Mouse (Mus musculus) left cerebral cortex, postnatal 4 days (tissue): ENCODE measurements at regions not wholly inside any gene's neighbourhood (a gene's known extent, or its start where the extent isn't known, plus 50 kb on each side); places are given as distances from the start of the nearest gene placed in this dataset.
A peak's percentile ranks its signal among the peaks of the same experiment; 100 is the strongest.

ENCODE experiments used
- DNase-seq: peaks from one replicate; pipeline ENCODE4 v3.0.0-alpha.2; 2022
- intact Hi-C: fragments of 180-260 bp; cut with DNase I; formaldehyde crosslinking; loops from one replicate; pipeline ENCODE4 v1.15.1; 2025

DNA sequence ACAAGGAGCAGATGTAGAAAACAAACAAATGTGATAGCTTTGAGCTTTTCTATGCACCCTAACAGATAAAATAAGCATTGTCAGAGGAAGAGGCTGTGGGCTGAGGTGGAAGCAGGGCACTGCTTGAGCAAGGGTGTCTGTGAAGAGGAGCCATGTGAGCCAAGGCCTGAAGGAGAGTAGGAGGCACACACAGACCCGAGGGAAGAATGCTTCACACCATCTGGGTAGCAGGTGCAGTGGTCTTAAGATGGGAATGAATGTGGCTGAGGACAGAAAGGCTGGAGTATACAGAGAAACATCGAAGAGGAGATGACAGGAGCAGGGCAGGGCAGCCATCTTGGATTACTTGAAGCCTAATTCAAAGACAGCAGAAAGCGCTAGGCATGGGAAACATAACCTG, 123.5 kb downstream of the Zbtb18 start:
- no peak for DNase-seq
- intact Hi-C loops: no loop called here

DNA sequence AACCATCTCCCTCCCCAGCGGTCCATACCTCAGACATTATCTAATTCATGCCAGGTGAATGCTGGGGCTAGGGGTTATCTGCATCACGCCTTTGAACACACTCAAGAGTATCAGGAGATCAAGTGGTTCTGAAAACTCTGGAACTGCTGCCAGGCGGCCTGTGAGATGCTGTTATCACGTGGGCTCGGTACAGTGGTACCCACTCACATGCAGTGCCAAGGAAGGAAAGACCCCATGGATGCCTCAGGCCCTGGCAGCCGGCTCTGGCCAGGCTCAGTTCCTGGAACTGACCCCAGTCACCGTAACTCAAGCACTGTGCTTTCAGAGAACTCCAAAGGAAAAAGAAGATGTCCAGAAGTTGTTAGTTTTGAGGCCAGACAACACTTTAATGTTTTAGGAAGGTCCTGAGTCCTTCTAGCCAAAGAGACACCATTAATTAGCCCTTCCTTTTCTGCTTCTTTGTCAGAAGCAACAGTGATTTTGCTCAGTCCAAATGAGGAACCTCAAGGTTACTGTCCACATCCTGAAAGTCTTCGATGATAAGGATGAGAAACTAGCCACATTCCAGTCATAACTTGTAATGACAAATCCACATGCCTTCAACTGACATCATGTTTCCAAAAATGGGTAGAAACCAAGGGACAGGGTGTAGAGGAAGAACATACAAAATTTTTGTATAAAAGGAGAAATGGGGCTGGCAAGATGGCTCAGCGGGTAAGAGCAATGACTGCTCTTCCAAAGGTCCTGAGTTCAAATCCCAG, 126.1 kb downstream of the Zbtb18 start:
- peak; percentile 31 for DNase-seq
- intact Hi-C loops: no loop called here

DNA sequence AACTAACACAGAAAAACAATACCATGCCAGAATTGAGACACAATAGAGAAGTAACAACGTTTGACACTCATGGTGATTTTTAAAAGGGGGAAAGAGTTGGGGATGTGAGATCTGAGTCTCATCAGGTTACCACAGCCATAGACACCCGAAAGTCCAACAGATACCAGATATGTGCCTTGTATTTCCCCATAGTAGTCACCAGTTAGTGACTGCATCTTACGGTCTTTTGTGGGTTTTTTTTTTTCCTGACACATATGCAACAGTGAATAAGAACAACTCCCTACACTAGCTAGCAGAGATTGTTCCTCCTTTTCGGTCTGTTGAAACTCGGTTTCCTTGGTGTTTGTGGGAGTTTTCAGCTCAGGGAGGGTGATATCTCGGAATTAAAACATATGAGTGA, 127.4 kb downstream of the Zbtb18 start:
- intact Hi-C loops: no loop called here
- no peak for DNase-seq

GRCm38 (mm10) chr1:177573017-177573725, 131.0 kb downstream of the Zbtb18 start:
- intact Hi-C loops: loop anchor here (10.0 kb wide), 1 partner anchor 118 kb away; no protein-coding TSS in a partner anchor
- peak; percentile 93 for DNase-seq

DNA sequence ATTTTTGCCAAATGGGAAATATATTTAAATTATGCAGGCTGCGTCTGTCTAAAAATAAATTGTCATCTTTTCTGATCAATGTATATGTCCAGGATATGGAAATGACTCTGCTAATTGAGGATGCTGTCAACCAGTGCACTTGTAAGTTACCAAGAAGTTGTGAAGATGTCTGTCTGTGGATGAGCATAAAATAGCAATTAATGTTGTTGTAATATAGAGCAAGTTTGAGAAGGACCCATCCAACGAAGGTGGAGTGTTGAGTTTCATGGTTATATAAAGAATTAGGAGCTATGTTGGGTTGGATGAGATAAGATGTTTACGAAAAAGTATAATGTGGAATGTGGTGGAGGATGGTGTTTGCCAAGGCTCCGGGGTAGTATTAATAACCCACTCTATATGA, 131.6 kb downstream of the Zbtb18 start:
- no peak for DNase-seq
- intact Hi-C loops: loop anchor here (10.0 kb wide), 1 partner anchor 119 kb away; no protein-coding TSS in a partner anchor

DNA sequence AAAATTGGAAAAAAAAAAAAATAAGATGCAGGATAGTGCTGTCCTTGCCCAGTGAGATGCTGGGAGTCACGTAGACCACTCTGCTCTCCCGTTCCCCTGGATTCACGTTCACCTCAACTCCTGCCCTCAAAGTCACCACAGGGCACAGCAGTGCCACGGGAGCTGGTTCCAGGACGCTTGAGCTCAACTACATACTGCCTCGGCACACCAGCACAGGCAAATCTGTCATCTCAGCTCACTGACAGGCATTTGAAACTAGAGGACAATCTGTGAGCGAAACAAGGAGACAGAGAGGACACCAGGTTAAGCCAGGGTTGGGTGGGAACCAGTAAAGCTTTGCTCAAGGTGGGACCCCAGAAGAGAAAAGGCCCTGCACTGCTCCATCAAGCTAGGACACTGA, 132.2 kb downstream of the Zbtb18 start:
- intact Hi-C loops: loop anchor here (10.0 kb wide), 1 partner anchor 120 kb away; no protein-coding TSS in a partner anchor
- no peak for DNase-seq

GRCm38 (mm10) chr1:177584302-177584886, 142.2 kb downstream of the Zbtb18 start:
- intact Hi-C loops: no loop called here
- DNase-seq: no peak

DNA sequence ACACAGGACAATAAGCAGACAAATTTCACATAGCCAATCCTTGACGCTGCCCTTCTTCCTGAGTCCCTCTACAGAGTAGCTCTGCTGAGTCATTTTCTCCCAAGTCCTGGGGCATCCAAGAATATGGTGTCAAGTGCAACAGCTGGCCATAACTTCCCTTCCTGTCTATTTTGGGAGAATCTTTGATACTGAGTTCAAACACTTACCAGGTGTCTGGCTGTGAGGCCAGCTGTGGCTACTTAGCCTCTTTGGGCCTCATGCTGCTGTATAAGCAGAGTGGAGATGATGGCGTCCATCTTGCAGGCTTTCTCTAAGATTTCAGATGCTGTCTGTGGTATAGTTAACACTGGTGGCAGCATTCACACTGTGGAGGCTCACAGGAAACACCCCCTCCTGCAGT, 143.2 kb downstream of the Zbtb18 start:
- intact Hi-C loops: no loop called here
- DNase-seq: no peak

DNA sequence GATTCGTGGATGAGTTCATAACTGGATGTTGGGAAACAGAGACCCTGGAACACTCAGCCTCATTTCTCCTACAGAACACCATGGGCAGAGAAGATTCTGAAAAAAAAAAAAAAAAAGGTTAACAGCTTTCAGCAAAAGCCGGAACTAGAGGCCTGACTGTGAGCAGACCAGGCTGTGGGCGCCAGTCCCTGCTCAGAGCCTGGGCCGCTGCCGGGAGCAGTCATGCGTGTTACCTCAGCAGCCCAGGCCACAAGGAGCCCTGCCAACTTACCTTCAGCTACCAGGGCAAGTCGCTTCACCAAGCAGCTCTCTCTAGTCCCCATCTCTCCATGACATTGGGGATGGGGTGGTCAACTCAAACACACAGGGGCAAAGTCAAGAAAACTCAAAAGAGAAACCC, 140.6 kb upstream of the 1700016C15Rik start:
- peak; percentile 55 for DNase-seq
- intact Hi-C loops: no loop called here

DNA sequence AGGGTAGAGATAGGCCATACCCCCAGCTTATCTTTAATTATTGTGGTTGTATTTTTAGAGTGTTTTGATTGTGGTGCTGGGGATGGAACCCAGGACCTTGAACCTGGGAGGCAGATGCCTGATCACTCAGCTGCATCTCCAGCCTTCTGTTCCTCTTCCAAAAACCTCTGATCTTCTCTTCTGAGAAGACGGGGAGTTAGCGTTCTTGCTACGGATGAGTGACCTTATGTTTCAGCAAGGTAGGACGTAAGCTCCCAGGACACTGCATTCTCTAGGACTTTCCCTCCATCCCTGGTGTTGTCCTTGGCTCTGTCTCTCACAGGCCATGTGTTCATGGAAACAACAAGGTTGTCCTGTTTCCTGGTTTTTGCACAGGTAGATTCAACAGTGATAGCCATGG, 140.0 kb upstream of the 1700016C15Rik start:
- no peak for DNase-seq
- intact Hi-C loops: no loop called here

DNA sequence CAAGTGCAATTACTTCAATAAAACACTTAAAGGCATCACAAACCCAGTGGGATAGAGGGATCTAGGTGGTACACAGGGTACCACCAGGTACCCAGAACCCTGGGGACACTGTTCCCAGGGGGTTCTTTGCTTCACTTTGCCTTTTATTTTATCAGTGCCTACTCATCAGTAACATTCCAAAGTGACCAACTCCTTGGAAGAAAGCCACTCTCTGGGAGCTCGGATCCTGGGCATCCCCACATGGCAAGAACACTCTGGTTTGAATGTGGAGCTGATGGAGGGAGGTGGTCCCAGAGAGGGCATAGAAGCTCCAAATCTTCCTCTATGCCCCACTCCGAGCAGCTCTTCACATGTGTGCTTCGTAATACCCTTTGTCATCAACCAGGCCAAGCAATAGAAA, 137.9 kb upstream of the 1700016C15Rik start:
- DNase-seq: no peak
- intact Hi-C loops: no loop called here

- intact Hi-C loops: no loop called here
- DNase-seq: peak; percentile 39
These were observed 137.3 kb upstream of the 1700016C15Rik start for GRCm38 (mm10) chr1:177592337-177592736.

- intact Hi-C loops: no loop called here
- peak; percentile 68 for DNase-seq
These were observed 135.3 kb upstream of the 1700016C15Rik start for GRCm38 (mm10) chr1:177594341-177594740.

GRCm38 (mm10) chr1:177595326-177595914, 134.2 kb upstream of the 1700016C15Rik start:
- intact Hi-C loops: no loop called here
- DNase-seq: no peak

GRCm38 (mm10) chr1:177597036-177597435, 132.6 kb upstream of the 1700016C15Rik start:
- intact Hi-C loops: no loop called here
- DNase-seq: no peak

- DNase-seq: no peak
- intact Hi-C loops: no loop called here
These were observed 124.2 kb upstream of the 1700016C15Rik start for GRCm38 (mm10) chr1:177605353-177605969.

- intact Hi-C loops: no loop called here
- DNase-seq: no peak
These were observed 122.0 kb upstream of the 1700016C15Rik start for GRCm38 (mm10) chr1:177607565-177607964.

DNA sequence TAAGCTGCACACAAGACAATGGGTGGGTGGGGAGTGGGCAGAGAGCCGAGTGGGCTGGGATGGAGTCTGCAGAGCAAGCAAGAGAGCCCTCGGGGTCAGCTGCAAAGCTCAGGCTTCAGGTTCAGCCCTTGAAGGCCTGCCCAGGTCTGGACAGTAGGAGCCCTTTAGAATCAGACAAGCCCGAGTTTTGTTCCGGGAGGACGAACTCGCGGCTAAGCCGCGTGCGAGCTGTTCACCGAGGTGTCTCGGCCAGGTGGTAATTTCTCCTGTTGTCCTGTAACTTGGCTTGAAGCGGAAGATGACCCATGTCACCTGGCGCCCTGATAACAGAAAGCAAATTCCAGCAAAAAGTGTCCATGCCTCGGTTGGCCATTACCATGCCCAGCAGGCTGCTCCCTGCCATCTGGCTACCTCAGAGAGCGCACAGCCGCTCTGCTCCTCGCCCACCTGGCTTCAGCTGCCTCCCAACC, 121.0 kb upstream of the 1700016C15Rik start:
- peak; percentile 76 for DNase-seq
- intact Hi-C loops: no loop called here

- DNase-seq: no peak
- intact Hi-C loops: no loop called here
These were observed 120.4 kb upstream of the 1700016C15Rik start for GRCm38 (mm10) chr1:177609226-177609625.

DNA sequence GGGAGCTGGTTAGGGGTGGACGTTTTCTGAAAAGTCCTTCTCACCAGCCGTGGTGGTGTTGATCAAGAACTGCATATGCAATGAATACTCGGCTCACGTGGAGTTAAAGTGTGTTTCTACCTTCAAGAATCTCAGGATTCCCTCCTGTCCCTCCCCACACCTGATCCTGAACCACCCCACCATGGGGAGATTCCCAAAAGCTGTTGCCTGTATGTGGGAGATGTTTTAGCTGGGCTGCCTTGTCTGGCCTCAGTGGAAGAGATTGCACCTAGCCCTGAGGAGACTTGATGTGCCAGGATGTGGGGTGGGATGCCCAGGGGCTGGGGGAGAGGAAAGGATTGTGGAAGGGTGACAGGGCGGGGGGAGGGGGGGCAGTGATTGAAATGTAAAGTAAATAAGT, 119.9 kb upstream of the 1700016C15Rik start:
- no peak for DNase-seq
- intact Hi-C loops: no loop called here

DNA sequence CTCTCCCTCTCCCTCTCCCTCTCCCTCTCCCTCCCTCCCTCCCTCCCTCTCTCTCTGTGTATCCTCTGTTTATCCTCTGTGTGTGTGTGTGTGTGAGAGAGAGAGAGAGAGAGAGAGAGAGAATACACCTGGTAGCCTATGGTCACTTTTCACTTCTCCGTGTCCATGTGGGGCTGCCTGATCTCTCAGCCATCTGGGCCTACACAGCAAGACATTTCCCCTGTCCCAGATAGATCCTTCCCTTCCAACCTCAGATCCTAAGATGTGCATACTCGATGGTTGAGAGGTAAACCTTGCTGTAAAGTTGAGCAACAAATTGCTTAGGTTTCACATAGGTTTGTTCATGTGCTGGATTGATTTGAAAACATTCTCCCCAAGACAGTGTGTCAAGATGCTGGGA, 119.5 kb upstream of the 1700016C15Rik start:
- DNase-seq: no peak
- intact Hi-C loops: no loop called here
